25 mouse cellular contexts compared by ENCODE assay signal in the genomic region with DNA sequence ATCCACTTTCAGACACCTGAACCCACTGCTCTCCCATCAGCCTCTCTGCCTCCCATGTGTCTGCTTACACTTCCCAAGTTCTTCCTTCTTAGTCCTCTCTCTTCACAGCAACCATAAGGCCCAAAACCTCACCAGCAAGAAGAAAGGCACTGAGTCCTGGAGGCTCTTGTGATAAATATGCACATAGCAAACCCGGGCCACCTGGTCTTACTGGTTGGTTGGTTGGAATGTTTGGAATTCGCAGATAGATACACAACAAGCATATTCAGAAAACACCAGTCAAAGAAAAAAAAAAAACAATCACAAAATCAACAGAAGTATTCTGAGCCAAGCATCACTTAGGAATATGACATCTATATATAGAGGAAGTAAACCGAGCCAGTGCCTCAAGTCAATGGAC.
A peak's percentile ranks its signal among the peaks of the same experiment; 100 is the strongest.
DNase-seq lines count a peak whose midpoint lies in the region; ATAC-seq and TF ChIP-seq lines count a peak whose summit lies in the region.
"Had no signal": no experiment of that assay in that cellular context is flagged by ENCODE, and none has a peak within 500 bp of the region (broad histone marks: within the 10 kb centered on the region; RNA-seq: fewer than 3 reads in every experiment).

No protein-coding gene starts in this region.

- 60% methylated on average over 3 of the region's 3 CpGs for WGBS in midbrain, embryonic 10.5 days
- WGBS in midbrain, embryonic 11.5 days = 65% methylated on average over 3 of the region's 3 CpGs
- WGBS in kidney, embryonic 16.5 days = 65% methylated on average over 3 of the region's 3 CpGs
- 73% methylated on average over 3 of the region's 3 CpGs for WGBS in intestine, postnatal 0 days

- TF ChIP-seq CTCF in intestine, postnatal 0 days (IDR thresholded peaks at IDR 0.05; ENCODE audit: low read depth) = no peak

- 0 out of 2 replicates have a peak overlapping the region, but pooled peaks have one; percentile 39 for H3K27ac ChIP-seq in midbrain, embryonic 10.5 days (replicated peaks)
- H3K27ac ChIP-seq in midbrain, embryonic 11.5 days (ENCODE audit: low read depth, low read length) = no peak overlapping the region
- H3K27ac ChIP-seq in kidney, embryonic 16.5 days (ENCODE audit: low read length) = peak overlapping the region; percentile 70; the same call in 1 of the 2 replicates
- H3K27ac ChIP-seq in intestine, postnatal 0 days (ENCODE audit: low read depth, low read length) = no peak overlapping the region
- H3K27ac ChIP-seq: gastrocnemius, adult 2 months; hindbrain, embryonic 12.5 days; midbrain, embryonic 15.5 days; neural tube, embryonic 13.5 days had no signal

- ATAC-seq in midbrain, embryonic 11.5 days (ENCODE audit: low FRiP score) = no peak
- ATAC-seq in kidney, embryonic 16.5 days (ENCODE audit: low FRiP score, low TSS enrichment) = no peak
- ATAC-seq in intestine, postnatal 0 days = no peak
- ATAC-seq: forebrain, embryonic 14.5 days; liver, postnatal 0 days; midbrain, embryonic 15.5 days; Patski had no signal

- H3K9me3 ChIP-seq in midbrain, embryonic 10.5 days (replicated peaks) = no peaks in the 10 kb centered on the region
- H3K9me3 ChIP-seq in midbrain, embryonic 11.5 days (ENCODE audit: control insufficient read depth, low read length) = no peaks in the 10 kb centered on the region
- H3K9me3 ChIP-seq in kidney, embryonic 16.5 days (ENCODE audit: low read length) = no peaks in the 10 kb centered on the region
- no peaks in the 10 kb centered on the region for H3K9me3 ChIP-seq in intestine, postnatal 0 days (ENCODE audit: control insufficient read depth)
- H3K9me3 ChIP-seq: hindbrain, embryonic 12.5 days; megakaryocyte, embryonic 14.5 days; midbrain, embryonic 15.5 days; neural tube, embryonic 13.5 days had no signal

- no peaks in the 10 kb centered on the region for H3K27me3 ChIP-seq in midbrain, embryonic 10.5 days (ENCODE audit: low read depth, poor library complexity, severe bottlenecking)
- H3K27me3 ChIP-seq in midbrain, embryonic 11.5 days (ENCODE audit: control insufficient read depth, insufficient read depth, low read length) = no peaks in the 10 kb centered on the region
- H3K27me3 ChIP-seq in kidney, embryonic 16.5 days (ENCODE audit: insufficient read depth, low read length) = no peaks in the 10 kb centered on the region
- H3K27me3 ChIP-seq in intestine, postnatal 0 days (replicated peaks; ENCODE audit: control insufficient read depth, insufficient read depth, low read length) = no peaks in the 10 kb centered on the region
- H3K27me3 ChIP-seq: hindbrain, embryonic 12.5 days; megakaryocyte, embryonic 14.5 days; midbrain, embryonic 15.5 days; neural tube, embryonic 13.5 days; Patski had no signal

- peak; percentile 31 for DNase-seq in kidney, adult 11 months
- DNase-seq in kidney, adult 18-20 months = no peak
- DNase-seq in midbrain, embryonic 10.5 days (ENCODE audit: low spot score) = no peak
- DNase-seq in midbrain, embryonic 11.5 days (ENCODE audit: low spot score, missing footprints) = no peak
- DNase-seq in ovary, postnatal 36 days (ENCODE audit: low spot score) = no peak
- DNase-seq in urinary bladder, postnatal 4 days (ENCODE audit: low spot score in 2 of 2) = no peak
- DNase-seq: adrenal gland, adult 2 months; cerebellum, adult 11-12 months; cerebellum, postnatal 10 days; heart, postnatal 14 days; liver, postnatal 0 days; lung, postnatal 36 days; thymus, postnatal 25 days had no signal

- no peak overlapping the region for H3K9ac ChIP-seq in midbrain, embryonic 11.5 days (ENCODE audit: low read length)
- no peak overlapping the region; the same call in 1 of the 2 replicates for H3K9ac ChIP-seq in kidney, embryonic 16.5 days (replicated peaks; ENCODE audit: low read length)
- H3K9ac ChIP-seq in intestine, postnatal 0 days (ENCODE audit: low read depth, low read length) = no peak overlapping the region
- H3K9ac ChIP-seq: hindbrain, embryonic 12.5 days; liver, postnatal 0 days; midbrain, embryonic 15.5 days; neural tube, embryonic 13.5 days had no signal

- no peak overlapping the region for H3K4me3 ChIP-seq in midbrain, embryonic 10.5 days
- H3K4me3 ChIP-seq in midbrain, embryonic 11.5 days (ENCODE audit: low read depth, low read length) = no peak overlapping the region
- H3K4me3 ChIP-seq in kidney, embryonic 16.5 days (ENCODE audit: low read length) = no peak overlapping the region
- no peak overlapping the region for H3K4me3 ChIP-seq in intestine, postnatal 0 days (ENCODE audit: low read depth, low read length)
- H3K4me3 ChIP-seq: gastrocnemius, adult 2 months; hindbrain, embryonic 12.5 days; midbrain, embryonic 15.5 days; myocyte; neural tube, embryonic 13.5 days had no signal

- H3K36me3 ChIP-seq in midbrain, embryonic 10.5 days = 0 out of 2 replicates have a peak, but pooled peaks cover 4% of the 10 kb centered on the region
- no peaks in the 10 kb centered on the region for H3K36me3 ChIP-seq in midbrain, embryonic 11.5 days (ENCODE audit: control insufficient read depth, insufficient read depth, low read length)
- no peaks in the 10 kb centered on the region for H3K36me3 ChIP-seq in kidney, embryonic 16.5 days (ENCODE audit: insufficient read depth, low read length)
- H3K36me3 ChIP-seq in intestine, postnatal 0 days (ENCODE audit: control insufficient read depth, insufficient read depth) = no peaks in the 10 kb centered on the region
- H3K36me3 ChIP-seq: hindbrain, embryonic 12.5 days; midbrain, embryonic 15.5 days; neural tube, embryonic 13.5 days had no signal

- peaks cover 39% of the 10 kb centered on the region for H3K4me1 ChIP-seq in midbrain, embryonic 10.5 days
- peaks cover 14% of the 10 kb centered on the region for H3K4me1 ChIP-seq in midbrain, embryonic 11.5 days (ENCODE audit: control insufficient read depth, insufficient read depth, low read length)
- peaks cover 35% of the 10 kb centered on the region for H3K4me1 ChIP-seq in kidney, embryonic 16.5 days (ENCODE audit: insufficient read depth, low read length)
- 0 out of 2 replicates have a peak, but pooled peaks cover 2% of the 10 kb centered on the region for H3K4me1 ChIP-seq in intestine, postnatal 0 days (replicated peaks; ENCODE audit: control insufficient read depth, insufficient read depth, low read length)

- no peak overlapping the region for H3K4me2 ChIP-seq in midbrain, embryonic 11.5 days
- no peak overlapping the region for H3K4me2 ChIP-seq in kidney, embryonic 16.5 days (replicated peaks; ENCODE audit: low read depth, low read length)
- no peak overlapping the region for H3K4me2 ChIP-seq in intestine, postnatal 0 days (replicated peaks; ENCODE audit: low read depth)
- H3K4me2 ChIP-seq: heart, embryonic 11.5 days; hindbrain, embryonic 12.5 days; liver, embryonic 11.5 days; midbrain, embryonic 15.5 days; neural tube, embryonic 13.5 days had no signal

Comparison
In these comparisons a context has a peak if more than half of its experiments do, and no peak if none do; other contexts are left out.
1. H3K27ac ChIP-seq: peak in midbrain, embryonic 10.5 days (single experiment) and kidney, embryonic 16.5 days (single experiment); none in midbrain, embryonic 11.5 days (single experiment) and intestine, postnatal 0 days (single experiment).